Mouse (Mus musculus) heart, adult 2 months (tissue): ENCODE results near the gene Mfsd7a.

Source experiments
- CTCF ChIP-seq: fragments of 200-600 bp; IDR thresholded peaks from 2 replicates; pipeline ENCODE4 v1.8.1; 2022; ENCODE audit warnings: antibody characterized with exemption, mild to moderate bottlenecking, moderate library complexity
- EP300 ChIP-seq: fragments of 200-500 bp; IDR thresholded peaks from 2 replicates; pipeline ENCODE4 v1.6.1; 2011; ENCODE audit warnings: low read depth, low read length, control low read depth; ENCODE audit not compliant: insufficient read depth
- POLR2A ChIP-seq: fragments of 200-500 bp; IDR thresholded peaks from 2 replicates; pipeline ENCODE4 v1.6.1; 2011; ENCODE audit warnings: mild to moderate bottlenecking, low read depth, low read length, control low read depth; ENCODE audit not compliant: insufficient read depth

- TF ChIP-seq CTCF (no peak), POLR2A (no peak), EP300 (no peak)
These were observed 25.0 kb upstream of the Mfsd7a start for GRCm38 (mm10) chr5:108473737-108474136.
